Mouse (Mus musculus): ENCODE results near the gene BC067074. TPM values are rescaled to one million over a fixed set of nuclear protein-coding genes. Genes with fewer than 3 reads are reported as not detected.

BC067074 gene
- polyA plus RNA-seq, 1 experiment from 2014 or later, result 0.83 TPM

DNA sequence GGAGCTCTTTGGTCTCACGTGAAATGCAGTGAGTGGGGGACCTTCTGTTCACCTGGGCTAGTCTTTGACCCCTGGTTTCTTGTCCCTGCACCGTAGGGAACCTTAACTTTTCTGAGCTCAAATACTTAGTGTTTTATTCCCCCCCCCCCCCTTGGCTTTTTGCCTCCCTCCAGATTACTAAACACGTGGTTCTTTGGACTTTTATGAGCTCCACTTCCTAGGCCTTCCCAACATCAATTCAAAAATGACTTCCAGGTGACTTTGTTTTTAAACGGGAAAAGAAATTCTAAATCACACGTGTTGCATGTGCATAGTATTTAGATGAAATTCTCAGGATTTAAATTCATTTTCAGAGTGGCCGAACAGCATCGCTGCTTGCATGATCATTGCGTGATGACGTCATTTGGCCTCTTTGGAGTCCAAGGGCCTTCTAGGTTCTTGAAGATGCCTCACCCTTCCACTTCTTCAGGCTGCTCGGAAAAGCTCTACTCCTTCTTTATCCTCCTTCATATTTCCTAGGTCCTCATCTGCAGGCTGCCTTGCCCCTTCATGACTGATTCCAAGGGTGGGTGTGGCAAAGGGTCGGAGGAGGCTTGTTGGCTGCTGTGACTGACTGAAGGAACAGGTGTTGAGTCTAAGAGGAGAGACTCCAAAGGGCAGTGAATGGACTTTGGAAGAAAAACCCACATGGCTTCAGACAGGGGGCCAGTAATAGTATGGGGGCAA lies 911 bp downstream of the BC067074 start:
- WGBS, result 69% methylated on average over 11 of the region's 11 CpGs
- ATAC-seq (ENCODE audit: low FRiP score, low TSS enrichment), result 0 out of 2 replicates have a peak, but pooled peaks have one; percentile 28
- Histone ChIP-seq H3K9ac (replicated peaks; ENCODE audit: low read length) (no peak overlapping the region), H3K36me3 (ENCODE audit: control insufficient read depth, insufficient read depth, low read length) (no peaks in the 10 kb centered on the region), H3K27ac (replicated peaks; ENCODE audit: low read depth, low read length) (no peak overlapping the region), H3K27me3 (ENCODE audit: control insufficient read depth, insufficient read depth, low read length) (0 out of 2 replicates have a peak, but pooled peaks cover 18% of the 10 kb centered on the region), H3K4me3 (replicated peaks; ENCODE audit: low read depth, low read length) (peak overlapping the region; percentile 57), H3K9me3 (ENCODE audit: control insufficient read depth, low read length) (no peaks in the 10 kb centered on the region), H3K4me1 (ENCODE audit: control insufficient read depth, insufficient read depth, low read length) (0 out of 2 replicates have a peak, but pooled peaks cover 4% of the 10 kb centered on the region), H3K4me2 (ENCODE audit: low read length) (peak overlapping the region; percentile 97; the same call in 1 of the 2 replicates)
- no peak for DNase-seq

DNA sequence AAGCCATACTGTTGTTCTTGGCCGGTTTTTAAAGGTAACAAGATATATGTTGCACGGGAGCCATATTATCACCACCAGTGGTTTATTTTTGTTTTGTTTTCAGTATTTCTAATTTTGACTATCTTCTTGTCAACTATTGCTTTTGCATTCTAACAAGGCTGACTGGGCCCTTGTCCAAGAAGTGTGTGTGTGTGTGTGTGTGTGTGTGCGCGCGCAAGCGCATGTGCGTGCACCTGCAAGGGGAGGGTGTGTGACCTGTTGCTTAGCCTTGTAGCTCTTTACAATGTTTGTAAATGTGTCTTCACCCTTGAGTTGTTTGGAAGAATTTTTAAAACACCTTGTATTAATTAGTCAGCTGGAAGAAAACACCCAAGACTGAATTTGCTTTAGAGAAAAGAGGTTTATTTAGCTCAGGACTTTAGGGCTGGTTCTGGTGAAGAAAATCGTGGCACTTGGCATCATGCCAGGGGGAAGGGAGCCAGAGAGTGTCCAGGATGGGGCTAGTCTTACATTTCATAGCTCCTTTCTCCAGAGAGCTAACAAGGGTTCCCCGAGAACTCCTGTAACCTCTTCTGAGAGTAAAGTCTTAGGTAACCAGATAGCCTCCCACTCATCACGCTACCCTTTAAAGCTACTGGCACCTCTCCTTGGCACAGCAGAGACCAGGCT lies 3.0 kb downstream of the BC067074 start:
- Histone ChIP-seq H3K36me3 (ENCODE audit: control insufficient read depth, insufficient read depth, low read length) (no peaks in the 10 kb centered on the region), H3K4me2 (ENCODE audit: low read length) (no peak overlapping the region), H3K4me1 (ENCODE audit: control insufficient read depth, insufficient read depth, low read length) (0 out of 2 replicates have a peak, but pooled peaks cover 4% of the 10 kb centered on the region), H3K4me3 (replicated peaks; ENCODE audit: low read depth, low read length) (no peak overlapping the region), H3K27ac (replicated peaks; ENCODE audit: low read depth, low read length) (no peak overlapping the region), H3K9ac (replicated peaks; ENCODE audit: low read length) (no peak overlapping the region), H3K9me3 (ENCODE audit: control insufficient read depth, low read length) (no peaks in the 10 kb centered on the region), H3K27me3 (ENCODE audit: control insufficient read depth, insufficient read depth, low read length) (0 out of 2 replicates have a peak, but pooled peaks cover 18% of the 10 kb centered on the region)
- 90% methylated on average over 10 of the region's 10 CpGs for WGBS
- DNase-seq (peak; percentile 8), ATAC-seq (ENCODE audit: low FRiP score, low TSS enrichment) (no peak)

DNA sequence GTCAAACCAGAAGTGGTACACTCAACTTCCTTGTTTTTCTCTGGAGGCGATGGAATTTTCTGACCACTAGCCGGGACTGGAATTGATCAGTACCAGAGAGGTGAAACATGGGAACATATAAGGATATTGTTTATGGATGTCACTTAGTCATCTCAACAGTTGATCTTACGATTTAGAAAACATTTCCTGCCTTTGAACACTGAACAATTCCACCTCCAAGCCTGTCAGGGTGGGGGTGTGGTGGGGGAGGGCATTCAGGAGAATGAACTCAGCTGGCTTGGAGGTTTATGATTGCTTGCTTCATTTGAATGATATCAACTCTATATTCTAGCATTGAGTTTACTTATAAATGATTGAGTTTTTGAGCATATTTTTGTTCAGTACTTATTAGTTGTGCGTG lies 13.6 kb downstream of the BC067074 start:
- no peak for ATAC-seq (ENCODE audit: low FRiP score, low TSS enrichment)
- Histone ChIP-seq H3K36me3 (ENCODE audit: control insufficient read depth, insufficient read depth, low read length) (no peaks in the 10 kb centered on the region), H3K27ac (replicated peaks; ENCODE audit: low read depth, low read length) (no peak overlapping the region), H3K4me1 (ENCODE audit: control insufficient read depth, insufficient read depth, low read length) (no peaks in the 10 kb centered on the region), H3K4me2 (ENCODE audit: low read length) (no peak overlapping the region), H3K27me3 (ENCODE audit: control insufficient read depth, insufficient read depth, low read length) (no peaks in the 10 kb centered on the region), H3K4me3 (replicated peaks; ENCODE audit: low read depth, low read length) (no peak overlapping the region), H3K9me3 (ENCODE audit: control insufficient read depth, low read length) (no peaks in the 10 kb centered on the region), H3K9ac (replicated peaks; ENCODE audit: low read length) (no peak overlapping the region)
- no peak for DNase-seq
- WGBS, result 96% methylated on average over 4 of the region's 4 CpGs

DNA sequence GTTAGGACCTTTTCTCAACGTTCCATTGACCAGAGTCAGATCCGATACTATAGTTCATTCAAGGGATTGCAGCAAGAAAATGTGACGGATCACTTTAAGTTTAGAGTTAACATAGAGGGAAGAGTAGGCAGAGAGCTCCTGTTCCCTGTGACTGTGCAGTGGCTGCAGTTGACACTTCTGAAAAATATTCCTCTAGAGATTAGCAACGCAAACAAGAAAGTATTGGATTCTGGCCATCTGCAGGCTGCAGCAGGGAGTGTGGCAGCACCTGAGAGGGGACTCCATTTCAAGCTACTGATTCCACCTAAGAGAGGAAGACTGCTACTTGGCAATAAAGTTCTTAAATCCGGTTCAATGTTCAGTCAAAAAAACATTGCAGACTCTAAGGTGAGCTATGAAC lies 26.6 kb downstream of the BC067074 start:
- H3K9me3 ChIP-seq (ENCODE audit: control insufficient read depth, low read length), result no peaks in the 10 kb centered on the region
- no peaks in the 10 kb centered on the region for H3K27me3 ChIP-seq (ENCODE audit: control insufficient read depth, insufficient read depth, low read length)
- WGBS, result 95% methylated on average over 5 of the region's 5 CpGs
- H3K4me3 ChIP-seq (replicated peaks; ENCODE audit: low read depth, low read length), result no peak overlapping the region
- H3K36me3 ChIP-seq (ENCODE audit: control insufficient read depth, insufficient read depth, low read length), result no peaks in the 10 kb centered on the region
- ATAC-seq (ENCODE audit: low FRiP score, low TSS enrichment) (no peak), DNase-seq (no peak)
- no peak overlapping the region for H3K4me2 ChIP-seq (ENCODE audit: low read length)
- H3K9ac ChIP-seq (replicated peaks; ENCODE audit: low read length), result no peak overlapping the region
- no peaks in the 10 kb centered on the region for H3K4me1 ChIP-seq (ENCODE audit: control insufficient read depth, insufficient read depth, low read length)
- H3K27ac ChIP-seq (replicated peaks; ENCODE audit: low read depth, low read length), result no peak overlapping the region

DNA sequence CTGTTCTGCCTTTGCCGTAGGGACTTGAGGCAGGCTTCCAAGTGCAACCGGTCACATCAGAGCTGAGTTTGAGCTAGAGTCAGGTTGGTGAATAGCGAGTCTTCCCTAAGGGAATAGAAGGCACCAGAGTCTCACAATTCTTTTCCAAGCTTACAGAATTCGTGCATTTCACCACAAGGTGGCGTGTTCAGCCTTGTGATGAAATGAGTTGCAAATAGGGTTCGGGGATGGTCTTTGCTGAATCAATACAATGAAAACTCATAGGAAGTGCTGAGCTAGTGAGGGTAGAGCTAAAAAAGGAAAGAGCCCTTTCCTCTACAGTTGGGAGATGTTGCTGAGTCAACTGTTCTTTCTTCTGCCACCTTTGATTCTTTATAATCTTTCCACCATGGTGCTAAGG lies 29.0 kb downstream of the BC067074 start:
- 16% methylated on average over 6 of the region's 6 CpGs for WGBS
- H3K36me3 ChIP-seq (ENCODE audit: control insufficient read depth, insufficient read depth, low read length), result no peaks in the 10 kb centered on the region
- no peaks in the 10 kb centered on the region for H3K9me3 ChIP-seq (ENCODE audit: control insufficient read depth, low read length)
- H3K27me3 ChIP-seq (ENCODE audit: control insufficient read depth, insufficient read depth, low read length), result no peaks in the 10 kb centered on the region
- no peaks in the 10 kb centered on the region for H3K4me1 ChIP-seq (ENCODE audit: control insufficient read depth, insufficient read depth, low read length)
- H3K27ac ChIP-seq (replicated peaks; ENCODE audit: low read depth, low read length), result no peak overlapping the region
- ATAC-seq (ENCODE audit: low FRiP score, low TSS enrichment), result no peak; the same call in 1 of the 2 replicates
- H3K4me3 ChIP-seq (replicated peaks; ENCODE audit: low read depth, low read length), result no peak overlapping the region
- no peak overlapping the region for H3K9ac ChIP-seq (replicated peaks; ENCODE audit: low read length)
- no peak overlapping the region for H3K4me2 ChIP-seq (ENCODE audit: low read length)
- peak; percentile 83 for DNase-seq

DNA sequence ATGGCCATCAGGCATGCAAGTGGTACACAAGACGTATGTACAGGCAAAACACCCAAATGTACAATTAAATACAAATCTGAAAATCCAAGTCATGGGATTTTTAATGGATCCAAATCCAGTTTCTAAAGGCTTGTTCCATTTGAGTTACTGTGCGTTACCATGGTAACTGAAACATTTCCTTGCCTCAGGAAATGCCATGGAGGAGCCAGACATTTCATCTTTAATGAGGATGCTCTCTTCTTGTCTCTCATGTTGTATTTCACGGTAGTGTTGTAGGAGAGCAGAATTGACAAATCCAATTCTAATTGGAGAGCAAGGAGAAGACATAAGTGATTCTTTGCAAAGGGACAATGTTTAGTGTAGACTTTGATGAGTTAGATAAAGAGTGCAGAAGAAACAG lies 31.3 kb downstream of the BC067074 start:
- Histone ChIP-seq H3K9ac (replicated peaks; ENCODE audit: low read length) (no peak overlapping the region), H3K9me3 (ENCODE audit: control insufficient read depth, low read length) (no peaks in the 10 kb centered on the region), H3K4me3 (replicated peaks; ENCODE audit: low read depth, low read length) (no peak overlapping the region), H3K4me2 (ENCODE audit: low read length) (no peak overlapping the region), H3K4me1 (ENCODE audit: control insufficient read depth, insufficient read depth, low read length) (no peaks in the 10 kb centered on the region), H3K27me3 (ENCODE audit: control insufficient read depth, insufficient read depth, low read length) (no peaks in the 10 kb centered on the region), H3K27ac (replicated peaks; ENCODE audit: low read depth, low read length) (no peak overlapping the region), H3K36me3 (ENCODE audit: control insufficient read depth, insufficient read depth, low read length) (no peaks in the 10 kb centered on the region)
- 64% methylated on average over 3 of the region's 3 CpGs for WGBS
- DNase-seq (peak; percentile 57), ATAC-seq (ENCODE audit: low FRiP score, low TSS enrichment) (no peak)

DNA sequence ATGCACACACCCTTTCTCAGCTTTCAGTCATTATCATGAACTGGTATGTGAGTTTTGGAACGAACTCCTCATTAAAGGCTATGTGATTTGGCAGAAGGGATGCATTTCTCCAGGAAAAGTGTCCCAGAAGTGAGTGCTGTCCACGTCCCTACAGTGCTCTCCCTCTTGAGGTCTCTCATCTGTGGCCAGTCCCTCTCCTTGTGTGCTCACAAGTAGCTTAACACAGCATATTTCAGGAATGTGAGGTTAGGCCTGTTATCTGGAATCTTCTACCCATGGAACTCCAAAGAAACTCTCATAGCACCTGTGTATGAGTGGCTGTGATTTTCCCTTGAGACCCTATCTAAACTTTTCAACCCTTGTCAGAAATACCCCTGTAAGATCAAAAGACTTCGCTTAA lies 32.7 kb downstream of the BC067074 start:
- H3K4me1 ChIP-seq (ENCODE audit: control insufficient read depth, insufficient read depth, low read length), result no peaks in the 10 kb centered on the region
- H3K9me3 ChIP-seq (ENCODE audit: control insufficient read depth, low read length), result no peaks in the 10 kb centered on the region
- DNase-seq, result no peak
- no peak for ATAC-seq (ENCODE audit: low FRiP score, low TSS enrichment)
- H3K4me2 ChIP-seq (ENCODE audit: low read length), result no peak overlapping the region
- H3K9ac ChIP-seq (replicated peaks; ENCODE audit: low read length), result no peak overlapping the region
- no peak overlapping the region for H3K27ac ChIP-seq (replicated peaks; ENCODE audit: low read depth, low read length)
- WGBS, result 87% methylated on average over 3 of the region's 3 CpGs
- H3K27me3 ChIP-seq (ENCODE audit: control insufficient read depth, insufficient read depth, low read length), result no peaks in the 10 kb centered on the region
- H3K4me3 ChIP-seq (replicated peaks; ENCODE audit: low read depth, low read length), result no peak overlapping the region
- H3K36me3 ChIP-seq (ENCODE audit: control insufficient read depth, insufficient read depth, low read length), result no peaks in the 10 kb centered on the region

DNA sequence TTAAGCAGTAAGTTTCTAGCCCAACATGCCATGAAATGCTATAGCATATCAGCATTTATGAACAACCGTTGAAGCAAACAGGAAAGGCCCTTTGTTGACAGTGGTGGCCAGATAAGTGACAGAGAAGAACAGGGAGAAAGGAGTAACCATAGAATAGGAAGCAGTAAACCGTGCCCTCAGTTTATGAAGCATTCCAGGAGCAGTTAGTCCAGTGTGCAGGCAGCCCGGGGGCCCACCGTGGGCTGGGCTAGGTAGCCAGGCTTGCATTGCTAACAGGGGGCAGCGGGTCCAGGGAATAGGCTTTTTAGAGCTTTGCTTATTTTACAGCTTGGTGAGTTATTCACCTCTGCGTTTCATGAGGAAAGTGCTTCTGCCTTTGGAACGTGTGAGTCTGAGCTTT lies 39.3 kb downstream of the BC067074 start:
- Histone ChIP-seq H3K9me3 (ENCODE audit: control insufficient read depth, low read length) (no peaks in the 10 kb centered on the region), H3K36me3 (ENCODE audit: control insufficient read depth, insufficient read depth, low read length) (no peaks in the 10 kb centered on the region), H3K27ac (replicated peaks; ENCODE audit: low read depth, low read length) (no peak overlapping the region), H3K4me1 (ENCODE audit: control insufficient read depth, insufficient read depth, low read length) (no peaks in the 10 kb centered on the region), H3K27me3 (ENCODE audit: control insufficient read depth, insufficient read depth, low read length) (no peaks in the 10 kb centered on the region), H3K4me2 (ENCODE audit: low read length) (no peak overlapping the region), H3K4me3 (replicated peaks; ENCODE audit: low read depth, low read length) (no peak overlapping the region), H3K9ac (replicated peaks; ENCODE audit: low read length) (no peak overlapping the region)
- 88% methylated on average over 7 of the region's 7 CpGs for WGBS
- no peak for DNase-seq
- ATAC-seq (ENCODE audit: low FRiP score, low TSS enrichment), result no peak

DNA sequence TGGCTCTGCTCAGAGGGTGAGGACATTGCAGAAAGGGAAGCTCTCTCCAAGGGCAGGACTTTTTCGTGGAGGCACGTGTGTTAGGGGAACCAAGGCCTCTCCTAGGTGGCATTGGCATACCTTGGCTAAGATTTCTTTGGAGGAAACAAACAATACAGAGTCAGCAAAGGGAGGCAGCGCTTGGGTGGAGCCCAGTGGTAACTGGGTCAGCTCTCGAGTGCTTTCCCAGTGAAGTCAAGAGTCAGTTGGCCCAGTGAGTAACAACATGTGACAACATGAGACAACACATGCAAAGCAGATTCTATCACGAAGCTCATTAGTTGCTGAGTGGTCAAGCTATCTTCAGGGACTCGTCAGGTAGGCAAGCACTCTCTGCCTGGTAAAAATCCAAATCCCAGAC lies 40.4 kb downstream of the BC067074 start:
- Histone ChIP-seq H3K4me1 (ENCODE audit: control insufficient read depth, insufficient read depth, low read length) (no peaks in the 10 kb centered on the region), H3K4me3 (replicated peaks; ENCODE audit: low read depth, low read length) (no peak overlapping the region), H3K36me3 (ENCODE audit: control insufficient read depth, insufficient read depth, low read length) (no peaks in the 10 kb centered on the region), H3K9ac (replicated peaks; ENCODE audit: low read length) (no peak overlapping the region), H3K4me2 (ENCODE audit: low read length) (no peak overlapping the region), H3K27me3 (ENCODE audit: control insufficient read depth, insufficient read depth, low read length) (no peaks in the 10 kb centered on the region), H3K9me3 (ENCODE audit: control insufficient read depth, low read length) (no peaks in the 10 kb centered on the region), H3K27ac (replicated peaks; ENCODE audit: low read depth, low read length) (no peak overlapping the region)
- DNase-seq, result no peak
- ATAC-seq (ENCODE audit: low FRiP score, low TSS enrichment), result no peak
- 86% methylated on average over 6 of the region's 6 CpGs for WGBS
